Mouse (Mus musculus) spleen, adult 2 months (tissue): Measurements from ENCODE around the gene Micu1.

Source experiments
- CTCF ChIP-seq: fragments of 200-500 bp; IDR thresholded peaks from 2 replicates; pipeline ENCODE4 v1.5.1; 2011; ENCODE audit warnings: mild to moderate bottlenecking, inconsistent platforms; ENCODE audit not compliant: insufficient read depth, insufficient read length, insufficient replicate concordance; ENCODE audit errors: extremely low read depth
- POLR2A ChIP-seq: fragments of 200-500 bp; IDR thresholded peaks from 2 replicates; pipeline ENCODE4 v1.6.1; 2011; ENCODE audit warnings: low read depth, low read length, inconsistent platforms

DNA sequence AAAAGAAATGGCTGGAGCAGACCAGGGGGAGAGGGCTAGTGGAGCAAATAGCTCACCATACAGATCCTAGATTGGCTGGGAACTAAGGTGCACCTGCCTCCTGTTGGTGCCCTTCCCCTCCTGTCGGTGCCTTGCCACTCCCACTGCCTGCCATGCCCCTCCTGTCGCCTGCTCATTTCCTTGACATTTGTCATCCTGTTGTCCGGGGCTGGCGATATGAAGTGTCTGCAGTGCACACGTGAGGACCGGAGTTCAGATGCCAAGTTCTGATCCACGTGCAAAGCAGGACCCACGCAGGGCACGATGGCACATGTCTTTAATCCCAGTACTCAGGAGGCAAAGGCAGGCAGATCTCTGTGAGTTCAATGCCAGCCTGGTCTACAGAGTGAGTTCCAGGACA, 158.4 kb downstream of the Micu1 start:
- TF ChIP-seq POLR2A (no peak), CTCF (no peak)
